Mouse (Mus musculus) thymus, adult 2 months (tissue): ENCODE results near the gene Pla1a.

Experiments
- CTCF ChIP-seq: fragments of 200-500 bp; IDR thresholded peaks from 2 replicates; pipeline ENCODE4 v1.5.1; 2012; ENCODE audit warnings: mild to moderate bottlenecking, control low read depth, low read length, moderate library complexity, borderline replicate concordance; ENCODE audit not compliant: control insufficient read depth, poor library complexity, insufficient read depth; ENCODE audit errors: extremely low read depth
- POLR2A ChIP-seq: fragments of 200-500 bp; IDR thresholded peaks from 2 replicates; pipeline ENCODE4 v1.6.1; 2012; ENCODE audit warnings: mild to moderate bottlenecking, low read length, control low read depth, moderate library complexity; ENCODE audit not compliant: control insufficient read depth, poor library complexity, insufficient read depth; ENCODE audit errors: extremely low read depth

DNA sequence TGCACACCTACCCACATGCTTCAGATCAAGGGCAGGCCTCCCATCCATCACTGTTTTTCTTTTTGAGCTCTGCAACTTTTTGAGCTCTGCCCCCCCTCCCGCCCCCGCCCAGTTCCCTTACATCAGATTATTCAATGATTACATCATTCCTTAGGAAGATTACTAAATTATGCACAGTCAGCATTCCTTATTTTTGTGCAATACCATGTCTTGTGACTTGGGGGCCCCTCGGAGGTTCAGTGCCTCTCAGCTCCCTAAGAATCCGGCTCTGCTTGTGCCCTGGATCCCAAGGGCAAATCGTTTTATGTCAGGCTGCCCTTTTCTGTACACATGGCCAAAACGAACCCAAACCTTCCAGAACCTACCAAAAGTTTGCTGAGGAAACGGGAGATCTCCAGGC lies 18.0 kb downstream of the Pla1a start:
- TF ChIP-seq CTCF, result no peak
- no peak for TF ChIP-seq POLR2A
